In genomic region chrX:99659496-99660140, GRCm38 (mm10) we compare ENCODE assay signal across 14 mouse cellular contexts.
DNase-seq lines count a peak whose midpoint lies in the region; ATAC-seq and TF ChIP-seq lines count a peak whose summit lies in the region.
"Had no signal": no experiment of that assay in that cellular context is flagged by ENCODE, and none has a peak within 500 bp of the region (broad histone marks: within the 10 kb centered on the region; RNA-seq: fewer than 3 reads in every experiment).

No protein-coding gene starts in this region.

- H3K4me2 ChIP-seq in liver, embryonic 12.5 days = no peak overlapping the region
- H3K4me2 ChIP-seq: heart, embryonic 12.5 days; hindbrain, embryonic 13.5 days; midbrain, embryonic 15.5 days had no signal

- intact Hi-C loops in gastrocnemius, postnatal 14 days (cut with DNase I; ENCODE audit: low total_unique reads) = loop anchor here (10.0 kb wide), 1 partner anchor 525 kb away; the partner anchor contains the start of gene Efnb1
- intact Hi-C loops in left cerebral cortex, adult 2 months (cut with DNase I) = loop anchor here (2.0 to 10.0 kb wide), 3 partner anchors 85 to 255 kb away; no protein-coding TSS in a partner anchor

- no peaks in the 10 kb centered on the region for H3K36me3 ChIP-seq in liver, embryonic 12.5 days
- H3K36me3 ChIP-seq: heart, embryonic 12.5 days; hindbrain, embryonic 13.5 days; midbrain, embryonic 15.5 days had no signal

- ATAC-seq in liver, embryonic 12.5 days = no peak
- ATAC-seq: intestine, postnatal 0 days; midbrain, embryonic 15.5 days had no signal

- TF ChIP-seq CTCF in left cerebral cortex, adult 2 months (IDR thresholded peaks at IDR 0.05) = no peak

- H3K9ac ChIP-seq in liver, embryonic 12.5 days = no peak overlapping the region
- H3K9ac ChIP-seq: heart, embryonic 12.5 days; hindbrain, embryonic 13.5 days; midbrain, embryonic 15.5 days had no signal

- 51% methylated on average over 6 of the region's 8 CpGs for WGBS in liver, embryonic 12.5 days (ENCODE audit: insufficient replicate concordance)

- H3K4me3 ChIP-seq in liver, embryonic 12.5 days = no peak overlapping the region
- no peak overlapping the region for H3K4me3 ChIP-seq in left cerebral cortex, adult 2 months
- H3K4me3 ChIP-seq: heart, embryonic 12.5 days; hindbrain, embryonic 13.5 days; midbrain, embryonic 15.5 days had no signal

- H3K27me3 ChIP-seq in liver, embryonic 12.5 days (replicated peaks) = peaks cover 86% of the 10 kb centered on the region

- DNase-seq in liver = peak; percentile 3
- peak; percentile 14 for DNase-seq in embryo, embryonic 9.5 days (ENCODE audit: extremely low spot score)
- DNase-seq in gastrocnemius, postnatal 14 days = peak; percentile 17
- peak; percentile 15 for DNase-seq in skeletal muscle tissue, adult 2 months (ENCODE audit: low read depth, low spot score)
- DNase-seq in left cerebral cortex, adult 2 months (ENCODE audit: extremely low spot score in 1 of 2, low spot score in 2 of 2) = no peak
- DNase-seq in spleen, adult 18-20 months = no peak
- DNase-seq: cerebellum, adult 2 months; lung, postnatal 10 days; thymus, postnatal 4 days had no signal

- H3K27ac ChIP-seq in liver, embryonic 12.5 days = no peak overlapping the region
- no peak overlapping the region for H3K27ac ChIP-seq in left cerebral cortex, adult 2 months
- H3K27ac ChIP-seq: hindbrain, embryonic 13.5 days; midbrain, embryonic 15.5 days had no signal

- no peaks in the 10 kb centered on the region for H3K4me1 ChIP-seq in liver, embryonic 12.5 days
- H3K4me1 ChIP-seq: hindbrain, embryonic 13.5 days; midbrain, embryonic 15.5 days had no signal

- H3K9me3 ChIP-seq in liver, embryonic 12.5 days (replicated peaks) = no peaks in the 10 kb centered on the region
- H3K9me3 ChIP-seq: heart, embryonic 12.5 days; hindbrain, embryonic 13.5 days; midbrain, embryonic 15.5 days had no signal

Comparison
In these comparisons a context has a peak if more than half of its experiments do, and no peak if none do; other contexts are left out.
1. DNase-seq: peak in liver (single experiment), embryo, embryonic 9.5 days (single experiment), gastrocnemius, postnatal 14 days (single experiment) and skeletal muscle tissue, adult 2 months (single experiment); none in left cerebral cortex, adult 2 months (0 of 2) and spleen, adult 18-20 months (0 of 2).